Mouse (Mus musculus) liver, embryonic 14.5 days (tissue): Measurements from ENCODE around the gene Arid1b. TPM values are rescaled to one million over a fixed set of nuclear protein-coding genes. Genes with fewer than 3 reads are reported as not detected.
A peak's percentile ranks its signal among the peaks of the same experiment; 100 is the strongest.

Source experiments
- ATAC-seq: fragments of 200-750 bp; cut with Nextera tagmentation; 2 replicates; pipeline ENCODE4 v1.8.0; 2017; ENCODE audit warnings: moderate number of reproducible peaks, mild to moderate bottlenecking, moderate library complexity; ENCODE audit not compliant: insufficient read depth
- DNase-seq, 3 experiments: peaks; one replicate each; pipeline ENCODE4 v3.0.0-alpha.2; 2012 to 2013; ENCODE audit warnings: low read depth in 3 of 3, low spot score in 3 of 3
- H3K27ac ChIP-seq: fragments of 300-500 bp; sonication (generic); 2 replicates; pipeline ENCODE4 v1.5.1; 2014; ENCODE audit warnings: moderate library complexity, mild to moderate bottlenecking, control low read depth, inconsistent platforms
- H3K27me3 ChIP-seq: fragments of 300-500 bp; sonication (generic); 2 replicates; pipeline ENCODE4 v1.6.1; 2014; ENCODE audit warnings: mild to moderate bottlenecking, low read length, moderate library complexity; ENCODE audit not compliant: control insufficient read depth, insufficient read depth
- H3K36me3 ChIP-seq: fragments of 300-500 bp; sonication (generic); replicated peaks from 2 replicates; pipeline ENCODE4 v1.6.1; 2014; ENCODE audit warnings: low read depth; ENCODE audit not compliant: control insufficient read depth, insufficient read depth
- H3K4me1 ChIP-seq, 2 experiments: fragments of 200-500 bp in 1 of 2; fragments of 300-500 bp in 1 of 2; sonication (generic) in 1 of 2; replicated peaks; 2 replicates each; pipeline ENCODE4 v1.6.1; 2012 to 2014; ENCODE audit warnings: antibody characterized with exemption in 1 of 2, inconsistent platforms in 1 of 2, low read length in 1 of 2; ENCODE audit not compliant: control insufficient read depth in 2 of 2, insufficient read depth in 2 of 2
- H3K4me2 ChIP-seq: fragments of 300-500 bp; sonication (generic); 2 replicates; pipeline ENCODE4 v1.6.1; 2014; ENCODE audit warnings: low read depth, mild to moderate bottlenecking, control low read depth, moderate library complexity
- H3K4me3 ChIP-seq, 2 experiments: fragments of 200-500 bp in 1 of 2; fragments of 300-500 bp in 1 of 2; sonication (generic) in 1 of 2; 2 replicates each; pipeline ENCODE4 v1.5.1; 2012 to 2014; ENCODE audit warnings: low read depth in 2 of 2, low read length in 2 of 2, mild to moderate bottlenecking in 2 of 2, control low read depth in 1 of 2, inconsistent platforms in 1 of 2, moderate library complexity in 1 of 2; ENCODE audit not compliant: insufficient read depth in 1 of 2
- H3K9ac ChIP-seq: fragments of 300-500 bp; sonication (generic); replicated peaks from 2 replicates; pipeline ENCODE4 v1.6.1; 2014; ENCODE audit warnings: mild to moderate bottlenecking, control low read depth, moderate library complexity
- H3K9me3 ChIP-seq: fragments of 300-500 bp; sonication (generic); 2 replicates; pipeline ENCODE4 v1.6.1; 2016; ENCODE audit warnings: low read length, mixed read lengths; ENCODE audit not compliant: control insufficient read depth
- CTCF ChIP-seq: IDR thresholded peaks from 2 replicates; pipeline ENCODE4 v1.5.1; 2016; ENCODE audit warnings: antibody characterized with exemption, low read depth, control low read depth
- EP300 ChIP-seq: IDR thresholded peaks from 2 replicates; pipeline ENCODE4 v1.6.1; 2016; ENCODE audit warnings: antibody characterized with exemption, low read depth
- WGBS: fragments of 180-500 bp; shearing (Covaris S2); extraction: QIAGEN DNeasy Blood & Tissue Kit; methylation state at CpG from one replicate; pipeline ENCODE4 v1.1.7; 2014; ENCODE audit not compliant: insufficient replicate concordance; 5-methylcytosine and 5-hydroxymethylcytosine counted together
- polyA plus RNA-seq, 2 experiments: library from polyadenylated mRNA; depleted of rRNA in 1 of 2; stranded (reverse) in 1 of 2; unstranded in 1 of 2; fragments of >200 nt; fragmentation: Nextera tagmentation in 1 of 2; extraction: Ambion mirVana in 1 of 2; gene quantifications; 2 replicates each; pipeline versions ENCODE4 v1.2.1 to v1.2.3; 2012 to 2014

The Arid1b gene
- polyA plus RNA-seq, 2 experiments = 2.6 to 3.1 TPM

DNA sequence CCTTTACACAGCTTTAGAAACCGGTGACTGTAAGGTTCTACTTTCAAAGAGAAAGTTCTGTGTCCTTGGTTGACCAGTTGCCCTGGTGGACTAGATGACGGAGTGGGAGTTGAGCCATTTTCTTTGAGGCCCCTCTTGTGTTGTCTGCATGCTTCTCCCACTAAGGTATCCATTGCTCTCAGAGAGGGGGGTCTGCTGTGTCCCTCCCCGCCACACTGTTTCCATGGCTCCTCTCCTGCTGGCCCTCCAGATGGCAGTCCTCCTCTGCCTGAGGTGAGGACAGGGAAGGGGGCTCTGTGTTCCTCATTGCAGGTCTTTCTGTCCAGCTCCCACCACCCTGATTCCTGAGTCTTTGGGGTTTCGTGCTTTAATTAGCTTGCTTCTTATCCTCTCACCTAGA is 62.5 kb downstream of the Arid1b start:
- ATAC-seq (no peak), DNase-seq (no peak)
- Histone ChIP-seq H3K9ac (no peak overlapping the region), H3K27me3 (no peaks in the 10 kb centered on the region), H3K27ac (no peak overlapping the region), H3K9me3 (no peaks in the 10 kb centered on the region), H3K4me3 (no peak overlapping the region), H3K4me1 (peaks cover 15 to 31% of the 10 kb centered on the region in 2 experiments; a peak in 3 of 4 replicates), H3K36me3 (no peaks in the 10 kb centered on the region), H3K4me2 (no peak overlapping the region)
- WGBS = 78% methylated on average over 4 of the region's 4 CpGs
- TF ChIP-seq EP300 (no peak), CTCF (no peak)

DNA sequence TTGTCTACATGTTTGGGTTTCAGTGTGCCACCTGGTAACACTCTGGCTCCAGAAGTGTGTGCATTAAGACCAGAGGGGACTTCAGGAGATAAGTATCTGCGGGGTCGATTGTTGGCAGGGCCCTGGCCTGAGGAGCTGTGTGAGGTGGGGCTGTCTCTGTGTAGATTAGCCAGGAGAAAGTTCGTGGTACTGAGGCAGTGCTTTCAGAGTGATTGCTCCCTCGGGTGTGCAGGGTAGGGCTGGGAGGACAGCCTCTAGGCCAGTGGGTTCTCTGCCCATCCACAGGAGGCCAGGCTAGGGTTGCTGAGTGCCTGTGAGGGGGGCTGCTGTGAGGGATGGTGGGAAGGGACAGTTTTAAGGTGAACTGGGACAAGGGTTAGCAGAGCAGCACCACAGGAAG is 63.2 kb downstream of the Arid1b start:
- no peak overlapping the region for H3K27ac ChIP-seq
- no peak for ATAC-seq
- no peaks in the 10 kb centered on the region for H3K9me3 ChIP-seq
- TF ChIP-seq CTCF = no peak
- no peak for TF ChIP-seq EP300
- WGBS = 2% methylated on average over 4 of the region's 4 CpGs
- H3K4me2 ChIP-seq = no peak overlapping the region
- H3K9ac ChIP-seq = no peak overlapping the region
- no peaks in the 10 kb centered on the region for H3K27me3 ChIP-seq
- peaks cover 15 to 31% of the 10 kb centered on the region in 2 experiments; a peak in 3 of 4 replicates for H3K4me1 ChIP-seq
- no peak for DNase-seq
- H3K36me3 ChIP-seq = no peaks in the 10 kb centered on the region
- no peak overlapping the region for H3K4me3 ChIP-seq

DNA sequence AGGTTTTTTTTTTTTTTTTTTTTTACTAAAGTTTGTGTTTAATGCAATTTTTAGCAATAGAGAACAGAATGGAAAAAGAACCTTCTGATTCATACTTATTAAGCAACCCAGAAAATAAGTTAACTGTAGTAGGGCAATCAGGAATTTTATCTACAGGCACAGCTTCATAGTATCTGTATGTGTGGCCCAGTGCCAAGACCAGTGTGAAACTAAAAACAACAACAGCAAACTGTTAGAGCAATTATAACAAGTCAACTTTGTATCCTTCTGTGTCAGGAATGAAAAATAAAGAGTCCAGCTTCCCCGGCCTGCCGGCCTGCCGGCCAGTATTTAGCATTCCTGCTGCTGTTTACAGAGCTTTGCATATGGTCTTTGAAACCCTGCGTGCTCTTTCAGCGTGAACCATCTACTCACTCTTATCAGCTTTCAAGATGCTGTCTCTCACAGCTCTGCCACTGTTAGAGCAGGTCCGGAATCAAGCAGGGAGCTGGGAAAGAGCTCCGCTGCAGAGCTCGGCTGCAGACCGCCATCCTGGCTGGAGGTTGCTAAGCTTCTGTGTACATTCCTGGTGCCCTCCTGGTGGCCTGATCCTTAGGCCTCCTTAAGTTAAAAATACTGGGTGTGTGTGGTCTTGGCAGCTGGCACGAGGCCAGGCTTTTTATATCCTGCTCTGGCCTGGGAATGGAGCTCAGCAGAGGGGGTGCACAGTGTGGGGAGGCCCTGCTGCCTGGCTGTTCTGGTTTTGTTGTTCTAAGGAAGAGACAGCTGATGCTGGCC is 64.0 kb downstream of the Arid1b start:
- 43% methylated on average over 10 of the region's 10 CpGs for WGBS
- Histone ChIP-seq H3K9ac (no peak overlapping the region; the same call in 1 of the 2 replicates), H3K4me1 (peaks cover 15 to 31% of the 10 kb centered on the region in 2 experiments; a peak in 3 of 4 replicates), H3K27ac (no peak overlapping the region; the same call in 1 of the 2 replicates), H3K9me3 (no peaks in the 10 kb centered on the region), H3K4me3 (no peak overlapping the region), H3K4me2 (peak overlapping the region; percentile 28), H3K36me3 (no peaks in the 10 kb centered on the region), H3K27me3 (no peaks in the 10 kb centered on the region)
- ATAC-seq = peak; percentile 32; the same call in 1 of the 2 replicates
- no peak for DNase-seq
- TF ChIP-seq EP300 = no peak
- TF ChIP-seq CTCF = no peak

DNA sequence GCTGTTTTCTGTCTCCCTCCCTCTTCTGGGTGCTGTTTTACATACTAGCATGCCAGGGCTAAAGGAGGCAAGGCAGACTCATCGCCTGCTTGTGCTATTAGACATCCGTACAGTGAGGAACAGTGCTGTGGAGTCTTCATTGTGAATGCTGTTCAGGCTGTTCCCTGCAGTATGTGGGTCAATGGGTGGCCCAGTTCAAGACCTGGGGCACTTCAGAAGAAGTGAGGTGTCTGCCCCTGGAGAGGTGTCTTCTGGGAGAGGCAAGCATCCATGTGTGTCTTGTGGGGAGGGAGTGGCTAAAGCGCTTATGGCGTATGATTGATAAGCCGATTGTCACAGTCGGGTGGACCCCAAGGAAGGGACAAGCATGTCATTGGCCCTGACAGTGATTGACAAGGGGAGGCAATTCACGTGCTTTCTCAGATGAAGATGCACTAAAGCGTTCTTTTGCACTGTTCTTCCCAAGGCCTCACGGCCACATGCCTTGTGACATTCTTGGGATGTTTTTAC is 65.0 kb downstream of the Arid1b start:
- Histone ChIP-seq H3K9me3 (no peaks in the 10 kb centered on the region), H3K9ac (no peak overlapping the region), H3K36me3 (no peaks in the 10 kb centered on the region), H3K4me3 (no peak overlapping the region), H3K27ac (no peak overlapping the region), H3K4me1 (peaks cover 15 to 31% of the 10 kb centered on the region in 2 experiments; a peak in 3 of 4 replicates), H3K27me3 (no peaks in the 10 kb centered on the region), H3K4me2 (no peak overlapping the region)
- WGBS = 48% methylated on average over 9 of the region's 9 CpGs
- peak; percentile 67 for ATAC-seq
- peak in 2 of 3 experiments; percentile 28 for DNase-seq
- TF ChIP-seq CTCF (no peak), EP300 (no peak)

DNA sequence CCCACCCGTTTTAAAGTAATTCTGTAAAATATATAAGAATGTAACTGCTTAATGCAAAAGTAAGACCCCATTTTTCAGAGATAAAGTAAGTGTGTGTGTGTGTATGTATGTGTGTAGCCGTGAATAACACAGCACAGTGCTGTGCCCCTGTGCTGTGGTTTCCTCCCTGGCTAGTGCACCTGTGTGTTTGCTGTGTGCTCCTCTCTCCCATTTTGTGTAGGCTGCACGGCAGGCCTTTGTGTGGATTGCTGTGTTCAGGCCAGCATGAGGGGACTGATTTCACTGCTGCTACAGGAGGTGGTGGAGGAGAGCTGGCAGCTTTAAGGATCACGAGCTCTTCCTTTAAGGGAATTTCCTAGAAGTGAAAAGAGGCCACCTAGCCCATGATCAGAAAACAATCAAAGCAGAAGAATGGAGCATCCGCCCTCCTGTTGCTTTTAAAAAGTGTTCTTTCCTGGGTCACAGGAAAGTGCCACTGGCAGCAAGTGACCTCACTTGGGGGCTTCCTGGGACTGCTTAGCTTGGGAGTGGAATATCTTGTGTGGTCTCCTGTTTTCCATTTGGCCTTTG is 66.5 kb downstream of the Arid1b start:
- Histone ChIP-seq H3K27me3 (no peaks in the 10 kb centered on the region), H3K4me1 (peaks cover 15 to 28% of the 10 kb centered on the region in 2 experiments; a peak in 3 of 4 replicates), H3K36me3 (no peaks in the 10 kb centered on the region), H3K4me3 (no peak overlapping the region), H3K27ac (no peak overlapping the region), H3K9ac (no peak overlapping the region), H3K4me2 (no peak overlapping the region), H3K9me3 (no peaks in the 10 kb centered on the region)
- no peak for ATAC-seq
- no peak for TF ChIP-seq CTCF
- TF ChIP-seq EP300 = no peak
- DNase-seq = no peak
- WGBS = 71% methylated on average over 5 of the region's 5 CpGs
